Mouse (Mus musculus) liver, postnatal 0 days (tissue): ENCODE data around the gene Amz1.

ENCODE experiments used
- CTCF ChIP-seq: sonication (generic); IDR thresholded peaks from 2 replicates; pipeline ENCODE4 v1.5.1; 2016; ENCODE audit warnings: antibody characterized with exemption, low read depth
- EP300 ChIP-seq: IDR thresholded peaks from 2 replicates; pipeline ENCODE4 v1.6.1; 2016; ENCODE audit warnings: antibody characterized with exemption, low read depth, mild to moderate bottlenecking

DNA sequence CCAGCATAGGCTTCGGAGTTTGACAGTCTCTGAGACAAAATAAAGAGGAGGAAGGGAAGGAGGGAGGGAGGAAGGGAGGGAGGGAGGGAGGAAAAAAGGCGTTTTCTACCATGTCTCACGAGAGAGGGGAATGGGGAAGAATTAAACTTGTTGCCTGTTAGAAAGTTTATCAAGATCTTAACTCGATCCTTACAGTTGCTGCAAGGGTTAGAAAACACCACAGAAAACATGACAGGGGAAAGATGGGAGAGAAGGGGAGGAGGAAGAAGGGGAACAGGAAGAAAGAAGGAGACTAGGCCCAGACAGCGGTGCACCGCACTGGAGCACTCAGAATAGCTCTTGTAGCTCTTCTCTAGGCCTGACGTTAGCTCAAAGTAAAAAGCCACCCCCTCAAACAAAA, 48.2 kb downstream of the Amz1 start:
- no peak for TF ChIP-seq CTCF
- TF ChIP-seq EP300 = no peak
